Mouse (Mus musculus) neural tube, embryonic 13.5 days (tissue): ENCODE measurements at regions not wholly inside any gene's neighbourhood (a gene's known extent, or its start where the extent isn't known, plus 50 kb on each side); places are given as distances from the start of the nearest gene placed in this dataset.
A peak's percentile ranks its signal among the peaks of the same experiment; 100 is the strongest.

Experiments used
- ATAC-seq: fragments of 200-750 bp; cut with Nextera tagmentation; 2 replicates; pipeline ENCODE4 v1.8.0; 2017; ENCODE audit warnings: low read depth, mild to moderate bottlenecking, moderate TSS enrichment, moderate library complexity
- H3K27ac ChIP-seq: fragments of 300-500 bp; sonication (generic); replicated peaks from 2 replicates; pipeline ENCODE4 v1.5.1; 2015; ENCODE audit warnings: moderate library complexity, mild to moderate bottlenecking, inconsistent platforms
- H3K27me3 ChIP-seq: fragments of 300-500 bp; sonication (generic); 2 replicates; pipeline ENCODE4 v1.6.1; 2015; ENCODE audit warnings: mild to moderate bottlenecking, inconsistent platforms
- H3K36me3 ChIP-seq: fragments of 300-500 bp; sonication (generic); 2 replicates; pipeline ENCODE4 v1.6.1; 2015; ENCODE audit warnings: mild to moderate bottlenecking, inconsistent platforms
- H3K4me1 ChIP-seq: fragments of 300-500 bp; sonication (generic); replicated peaks from 2 replicates; pipeline ENCODE4 v1.6.1; 2015; ENCODE audit warnings: inconsistent platforms
- H3K4me2 ChIP-seq: fragments of 300-500 bp; sonication (generic); 2 replicates; pipeline ENCODE4 v1.6.1; 2015; ENCODE audit warnings: inconsistent platforms, mild to moderate bottlenecking, moderate library complexity
- H3K4me3 ChIP-seq: fragments of 300-500 bp; sonication (generic); 2 replicates; pipeline ENCODE4 v1.5.1; 2015; ENCODE audit warnings: mild to moderate bottlenecking, inconsistent platforms
- H3K9ac ChIP-seq: fragments of 300-500 bp; sonication (generic); 2 replicates; pipeline ENCODE4 v1.6.1; 2015; ENCODE audit warnings: moderate library complexity, mild to moderate bottlenecking, inconsistent platforms
- H3K9me3 ChIP-seq: fragments of 300-500 bp; sonication (generic); 2 replicates; pipeline ENCODE4 v1.6.1; 2016; ENCODE audit warnings: inconsistent platforms
- WGBS: fragments of 180-500 bp; shearing (Covaris S2); methylation state at CpG from one replicate; pipeline ENCODE4 v1.1.7; 2015; 5-methylcytosine and 5-hydroxymethylcytosine counted together

GRCm38 (mm10) chr1:65981665-65982064 is 55.3 kb downstream of the Crygf start:
- H3K9me3 ChIP-seq = no peaks in the 10 kb centered on the region
- no peak overlapping the region for H3K4me2 ChIP-seq
- no peaks in the 10 kb centered on the region for H3K4me1 ChIP-seq
- no peaks in the 10 kb centered on the region for H3K27me3 ChIP-seq
- no peak overlapping the region for H3K27ac ChIP-seq
- no peak overlapping the region for H3K4me3 ChIP-seq
- H3K36me3 ChIP-seq = no peaks in the 10 kb centered on the region
- no peak for ATAC-seq
- WGBS = 86% methylated on average over 5 of the region's 5 CpGs
- H3K9ac ChIP-seq = no peak overlapping the region

GRCm38 (mm10) chr1:66000398-66000797 is 74.1 kb downstream of the Crygf start:
- no peak overlapping the region for H3K9ac ChIP-seq
- 59% methylated on average over 3 of the region's 3 CpGs for WGBS
- H3K27ac ChIP-seq = no peak overlapping the region
- peaks cover 13% of the 10 kb centered on the region for H3K4me1 ChIP-seq
- peaks cover 5% of the 10 kb centered on the region; the same call in 1 of the 2 replicates for H3K27me3 ChIP-seq
- H3K4me2 ChIP-seq = no peak overlapping the region
- ATAC-seq = no peak
- 0 out of 2 replicates have a peak, but pooled peaks cover 6% of the 10 kb centered on the region for H3K9me3 ChIP-seq
- H3K36me3 ChIP-seq = no peaks in the 10 kb centered on the region
- H3K4me3 ChIP-seq = no peak overlapping the region

GRCm38 (mm10) chr1:66003897-66004660 is 77.8 kb downstream of the Crygf start:
- peak; percentile 78 for ATAC-seq
- Histone ChIP-seq H3K4me3 (peak overlapping the region; percentile 15), H3K36me3 (no peaks in the 10 kb centered on the region), H3K9me3 (0 out of 2 replicates have a peak, but pooled peaks cover 2% of the 10 kb centered on the region), H3K9ac (no peak overlapping the region), H3K27me3 (peaks cover 28% of the 10 kb centered on the region; the same call in 1 of the 2 replicates), H3K27ac (no peak overlapping the region), H3K4me1 (peaks cover 13% of the 10 kb centered on the region), H3K4me2 (peak overlapping the region; percentile 54)
- 11% methylated on average over 17 of the region's 17 CpGs for WGBS
